Mouse (Mus musculus) hindbrain, embryonic 12.5 days (tissue): ENCODE results near the gene Nuak1. TPM values are rescaled to one million over a fixed set of nuclear protein-coding genes. Genes with fewer than 3 reads are reported as not detected.

Experiments
- ATAC-seq: fragments of 200-750 bp; cut with Nextera tagmentation; 2 replicates; pipeline ENCODE4 v1.8.0; 2017; ENCODE audit warnings: moderate TSS enrichment; ENCODE audit not compliant: low FRiP score
- H3K27ac ChIP-seq: fragments of 300-500 bp; sonication (generic); 2 replicates; pipeline ENCODE4 v1.5.1; 2016; ENCODE audit warnings: mild to moderate bottlenecking
- H3K27me3 ChIP-seq: fragments of 300-500 bp; sonication (generic); 2 replicates; pipeline ENCODE4 v1.6.1; 2016; ENCODE audit warnings: mild to moderate bottlenecking
- H3K36me3 ChIP-seq: fragments of 300-500 bp; sonication (generic); 2 replicates; pipeline ENCODE4 v1.6.1; 2016; ENCODE audit warnings: mild to moderate bottlenecking
- H3K4me1 ChIP-seq: fragments of 300-500 bp; sonication (generic); 2 replicates; pipeline ENCODE4 v1.6.1; 2016
- H3K4me2 ChIP-seq: fragments of 300-500 bp; sonication (generic); replicated peaks from 2 replicates; pipeline ENCODE4 v1.6.1; 2016; ENCODE audit warnings: mild to moderate bottlenecking
- H3K4me3 ChIP-seq: fragments of 300-500 bp; sonication (generic); 2 replicates; pipeline ENCODE4 v1.5.1; 2016; ENCODE audit warnings: mild to moderate bottlenecking
- H3K9ac ChIP-seq: fragments of 300-500 bp; sonication (generic); 2 replicates; pipeline ENCODE4 v1.6.1; 2016; ENCODE audit warnings: mild to moderate bottlenecking, moderate library complexity
- H3K9me3 ChIP-seq: fragments of 300-500 bp; sonication (generic); replicated peaks from 2 replicates; pipeline ENCODE4 v1.6.1; 2016; ENCODE audit warnings: mild to moderate bottlenecking
- WGBS: fragments of 180-500 bp; shearing (Covaris S2); methylation state at CpG from one replicate; pipeline ENCODE4 v1.1.7; 2016; 5-methylcytosine and 5-hydroxymethylcytosine counted together
- polyA plus RNA-seq: library from polyadenylated mRNA; unstranded; fragments of >200 nt; fragmentation: Nextera tagmentation; extraction: Ambion mirVana; gene quantifications from 2 replicates; pipeline ENCODE4 v1.2.1, GENCODE M21; 2016

Gene Nuak1
- polyA plus RNA-seq, 1 experiment from 2014 or later, result 4.6 TPM

DNA sequence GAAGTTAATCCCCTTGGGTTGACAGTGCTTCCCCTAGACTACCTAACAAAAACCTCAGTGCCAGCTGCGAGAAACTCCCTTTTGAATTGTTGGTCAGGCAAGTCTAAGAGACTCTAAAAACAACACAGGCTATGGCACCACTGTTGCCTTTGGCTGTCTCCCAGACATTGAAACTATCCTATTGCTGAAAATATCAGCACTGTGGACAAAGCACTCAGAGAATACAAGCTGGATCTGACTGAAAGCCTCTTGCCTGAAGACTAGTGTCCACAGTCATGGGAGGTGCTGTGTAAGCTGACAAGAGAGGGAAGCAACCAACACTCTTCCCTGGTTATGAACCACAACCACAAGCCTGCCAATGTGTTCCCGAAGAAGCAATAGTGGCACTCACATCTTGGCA lies 96.9 kb downstream of the Nuak1 start:
- Histone ChIP-seq H3K4me2 (no peak overlapping the region), H3K4me3 (no peak overlapping the region)
- 80% methylated on average over 2 of the region's 2 CpGs for WGBS

GRCm38 (mm10) chr10:84339456-84339855 lies 100.9 kb downstream of the Nuak1 start:
- Histone ChIP-seq H3K27me3 (no peaks in the 10 kb centered on the region), H3K4me3 (no peak overlapping the region), H3K4me2 (no peak overlapping the region), H3K27ac (no peak overlapping the region), H3K4me1 (no peaks in the 10 kb centered on the region), H3K9ac (no peak overlapping the region), H3K36me3 (no peaks in the 10 kb centered on the region), H3K9me3 (no peaks in the 10 kb centered on the region)
- ATAC-seq, result no peak
- 64% methylated on average over 4 of the region's 4 CpGs for WGBS

More for the DNA sequence above, 96.9 kb downstream of the Nuak1 start:
- Histone ChIP-seq H3K9ac (no peak overlapping the region), H3K27me3 (no peaks in the 10 kb centered on the region), H3K9me3 (no peaks in the 10 kb centered on the region), H3K4me1 (no peaks in the 10 kb centered on the region; the same call in 1 of the 2 replicates), H3K27ac (no peak overlapping the region), H3K36me3 (no peaks in the 10 kb centered on the region)
- ATAC-seq, result no peak

DNA sequence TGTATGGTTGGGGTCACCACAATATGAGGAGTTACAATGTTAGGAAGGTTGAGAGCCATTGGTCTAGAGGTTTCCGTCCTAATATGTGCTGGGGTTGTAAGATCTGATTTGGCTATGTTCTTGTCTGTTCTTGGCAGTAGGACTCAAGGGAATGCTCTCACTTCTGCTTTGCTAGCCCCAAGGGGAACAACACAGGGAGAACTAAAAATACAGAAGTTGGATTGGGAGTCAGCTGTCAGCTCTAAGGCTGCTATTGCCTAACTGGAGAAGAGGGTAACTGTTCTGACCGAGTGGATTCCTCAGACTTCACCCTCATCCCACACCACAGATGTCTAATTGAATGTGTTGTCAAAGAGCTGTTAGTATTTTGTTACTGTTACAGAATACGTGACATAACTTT lies 101.6 kb downstream of the Nuak1 start:
- Histone ChIP-seq H3K9ac (no peak overlapping the region), H3K4me3 (no peak overlapping the region), H3K9me3 (no peaks in the 10 kb centered on the region), H3K4me2 (no peak overlapping the region), H3K4me1 (no peaks in the 10 kb centered on the region), H3K36me3 (no peaks in the 10 kb centered on the region), H3K27ac (no peak overlapping the region), H3K27me3 (no peaks in the 10 kb centered on the region)
- ATAC-seq, result no peak
- WGBS, result 89% methylated on average over 3 of the region's 3 CpGs

GRCm38 (mm10) chr10:84335441-84335840 lies 105.0 kb downstream of the Nuak1 start:
- no peak overlapping the region for H3K4me3 ChIP-seq
- H3K36me3 ChIP-seq, result no peaks in the 10 kb centered on the region
- no peaks in the 10 kb centered on the region for H3K9me3 ChIP-seq
- H3K27me3 ChIP-seq, result no peaks in the 10 kb centered on the region
- no peak for ATAC-seq
- no peak overlapping the region for H3K4me2 ChIP-seq
- no peak overlapping the region for H3K9ac ChIP-seq
- H3K27ac ChIP-seq, result no peak overlapping the region
- no peaks in the 10 kb centered on the region for H3K4me1 ChIP-seq
- WGBS, result 90% methylated on average over 4 of the region's 4 CpGs

DNA sequence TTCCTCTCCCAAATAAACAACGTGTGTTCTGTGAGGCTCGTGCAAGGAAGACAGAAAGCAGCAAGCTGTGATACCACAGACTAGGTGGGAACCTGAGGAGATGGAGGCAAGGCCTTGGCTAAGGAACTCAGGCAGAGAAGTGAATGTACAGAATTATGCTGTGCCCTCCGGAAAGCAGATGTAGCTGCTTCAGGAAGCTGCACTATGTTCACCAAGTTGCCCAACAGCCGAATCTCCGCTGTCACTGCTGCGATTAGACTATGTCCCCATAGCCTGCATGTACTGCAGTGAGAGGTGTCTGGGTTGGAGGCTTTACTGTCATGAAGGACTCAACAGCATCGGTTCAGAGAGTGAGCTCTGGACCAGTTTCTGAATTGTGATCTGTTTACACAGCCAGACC lies 110.6 kb downstream of the Nuak1 start:
- H3K4me1 ChIP-seq, result no peaks in the 10 kb centered on the region
- no peaks in the 10 kb centered on the region for H3K27me3 ChIP-seq
- no peak overlapping the region for H3K4me2 ChIP-seq
- H3K36me3 ChIP-seq, result no peaks in the 10 kb centered on the region
- H3K9me3 ChIP-seq, result no peaks in the 10 kb centered on the region
- 92% methylated on average over 7 of the region's 7 CpGs for WGBS
- no peak overlapping the region for H3K9ac ChIP-seq
- ATAC-seq, result no peak
- H3K4me3 ChIP-seq, result no peak overlapping the region
- H3K27ac ChIP-seq, result no peak overlapping the region

- no peak for ATAC-seq
- H3K27me3 ChIP-seq, result no peaks in the 10 kb centered on the region
- no peak overlapping the region for H3K27ac ChIP-seq
- H3K9ac ChIP-seq, result no peak overlapping the region
- H3K4me2 ChIP-seq, result no peak overlapping the region
- WGBS, result 89% methylated on average over 5 of the region's 5 CpGs
- no peak overlapping the region for H3K4me3 ChIP-seq
- H3K9me3 ChIP-seq, result no peaks in the 10 kb centered on the region
- H3K4me1 ChIP-seq, result no peaks in the 10 kb centered on the region
- no peaks in the 10 kb centered on the region for H3K36me3 ChIP-seq
Measured at GRCm38 (mm10) chr10:84329336-84329735, 111.1 kb downstream of the Nuak1 start.

DNA sequence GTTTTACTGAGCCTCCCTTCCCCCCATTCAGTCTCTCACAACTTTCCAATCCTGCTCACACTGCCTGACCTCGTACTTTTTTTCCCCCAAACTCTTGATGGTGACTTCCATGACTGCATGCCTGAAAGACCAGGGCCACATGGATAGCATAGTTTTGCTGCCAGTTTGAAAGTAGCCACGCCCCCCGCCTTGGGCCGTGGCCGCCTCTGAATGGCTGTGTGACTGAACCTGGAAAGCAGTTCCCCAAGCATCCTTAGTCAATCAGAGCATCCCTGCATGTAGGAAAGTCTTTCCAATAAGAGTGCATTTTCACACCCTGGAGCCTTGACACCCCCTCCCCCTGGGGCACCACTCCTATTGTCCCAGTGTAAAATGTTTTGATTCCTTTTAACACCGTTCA lies 116.4 kb downstream of the Nuak1 start:
- Histone ChIP-seq H3K27ac (no peak overlapping the region), H3K27me3 (no peaks in the 10 kb centered on the region), H3K4me1 (no peaks in the 10 kb centered on the region), H3K4me3 (no peak overlapping the region), H3K9me3 (no peaks in the 10 kb centered on the region), H3K4me2 (no peak overlapping the region), H3K36me3 (no peaks in the 10 kb centered on the region), H3K9ac (no peak overlapping the region)
- WGBS, result 62% methylated on average over 6 of the region's 6 CpGs
- no peak for ATAC-seq

Other genes with a start within 250 kb of the Nuak1 start
- gene Ckap4, start 93.5 kb upstream of the Nuak1 start, polyA plus RNA-seq, result 125 and 130 TPM in 2 replicates
- gene Tcp11l2, start 136.0 kb upstream of the Nuak1 start, polyA plus RNA-seq, result 20.0 and 22.5 TPM in 2 replicates
- gene Polr3b, start 181.7 kb upstream of the Nuak1 start, polyA plus RNA-seq, result 19.3 and 22.9 TPM in 2 replicates